Mouse (Mus musculus): ENCODE data around the gene Cnn2.

Cnn2 gene

GRCm38 (mm10) chr10:79989870-79990269, 1.5 kb downstream of the Cnn2 start:
- DNase-seq (ENCODE audit: low read depth, low spot score), result no peak

GRCm38 (mm10) chr10:79991099-79991498, 2.7 kb downstream of the Cnn2 start:
- DNase-seq (ENCODE audit: low read depth, low spot score), result peak; percentile 27

DNA sequence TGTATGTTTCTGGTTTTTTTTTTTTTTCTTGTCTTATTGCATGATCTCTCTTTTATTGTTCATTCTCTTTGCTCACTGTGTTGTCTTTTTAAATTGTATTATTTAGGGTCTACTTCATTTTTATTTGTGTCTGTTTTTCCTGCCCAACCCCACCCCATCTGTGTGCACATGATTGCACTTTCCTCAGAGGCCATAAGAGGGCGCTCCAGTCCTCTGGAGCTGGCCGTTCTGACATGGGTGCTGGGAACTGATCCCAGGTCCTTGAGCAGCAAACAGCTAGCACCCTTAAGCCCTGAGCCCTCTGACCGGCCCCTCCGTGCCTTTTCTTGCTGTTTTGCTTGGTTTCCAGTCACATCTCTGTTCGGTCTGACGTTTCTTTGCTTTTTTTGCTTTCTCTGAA, 3.2 kb downstream of the Cnn2 start:
- no peak for DNase-seq (ENCODE audit: low read depth, low spot score)

DNA sequence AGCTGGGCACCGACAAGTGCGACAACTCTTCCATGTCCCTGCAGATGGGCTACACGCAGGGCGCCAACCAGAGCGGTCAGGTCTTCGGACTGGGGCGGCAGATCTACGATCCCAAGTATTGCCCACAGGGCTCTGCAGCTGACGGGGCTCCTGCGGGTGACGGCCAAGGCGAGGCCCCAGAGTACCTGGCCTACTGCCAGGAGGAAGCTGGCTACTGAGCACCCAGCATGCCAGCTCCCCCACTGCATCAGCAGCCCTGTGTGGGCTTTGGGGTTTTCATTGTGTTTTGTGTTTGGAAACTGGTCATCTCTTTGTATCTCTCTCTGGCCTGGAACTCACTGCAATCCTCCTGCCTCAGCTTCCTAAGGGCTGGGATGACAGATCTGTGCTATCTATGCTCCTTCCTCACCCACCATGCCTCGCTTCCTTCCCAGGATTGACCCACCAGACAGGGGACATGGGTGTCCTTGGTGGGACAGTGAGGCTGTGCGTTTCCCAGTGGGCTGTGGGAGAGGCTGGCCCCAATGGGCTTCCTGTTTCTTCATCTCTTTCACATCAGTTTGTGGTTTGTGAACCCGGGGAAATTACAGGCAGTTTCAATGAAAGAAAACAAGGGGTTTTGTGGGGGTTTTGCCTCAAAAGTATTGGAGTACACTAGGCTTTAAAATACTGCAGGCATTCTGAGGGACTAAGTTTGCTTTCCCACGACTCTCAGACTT, 6.2 kb downstream of the Cnn2 start:
- DNase-seq (ENCODE audit: low read depth, low spot score), result no peak

GRCm38 (mm10) chr10:79995636-79996035, 7.3 kb downstream of the Cnn2 start:
- DNase-seq (ENCODE audit: low read depth, low spot score), result no peak

DNA sequence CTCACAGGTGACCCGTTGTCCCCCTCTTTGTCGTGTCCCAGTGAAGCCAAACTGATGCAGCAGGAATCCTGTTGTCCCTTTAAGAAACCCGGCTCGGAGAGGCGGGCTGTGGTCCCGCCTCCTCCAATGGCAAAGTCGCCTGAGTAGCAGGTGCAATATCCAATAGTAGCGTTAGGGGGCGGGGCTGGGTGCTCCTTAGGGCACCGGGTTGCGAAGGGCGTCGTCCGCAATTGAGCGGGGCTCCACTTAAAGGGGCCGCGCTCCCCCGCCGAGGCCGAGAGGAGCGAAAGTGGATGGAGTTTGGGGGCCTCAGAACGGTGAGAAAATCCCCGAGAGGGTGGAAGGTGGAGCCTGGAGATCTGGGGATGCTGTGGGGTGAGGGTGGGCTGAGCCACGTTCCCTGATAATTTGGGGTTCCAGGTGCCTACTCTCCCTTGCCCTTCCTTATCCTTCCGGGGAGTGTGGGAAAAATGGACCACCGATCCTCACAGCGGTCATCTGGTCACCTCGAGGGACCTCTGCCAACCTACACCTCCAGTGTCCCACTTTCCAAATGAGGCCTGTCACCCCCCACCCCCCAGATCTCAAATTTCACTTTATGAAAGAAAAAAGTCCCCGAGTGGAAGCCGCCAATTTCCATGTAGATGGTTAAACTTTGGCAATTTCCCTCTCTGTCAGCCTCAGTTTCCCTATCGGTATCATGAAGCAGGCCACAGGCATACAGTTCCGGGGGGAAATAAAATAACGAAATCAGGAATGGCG, 8.1 kb downstream of the Cnn2 start, which contains the start of gene Abca7:
Gene Abca7 (plus strand): TSS at position 223 of the 762 bp plus-strand sequence.
- peak; percentile 96 for DNase-seq (ENCODE audit: low read depth, low spot score)

DNA sequence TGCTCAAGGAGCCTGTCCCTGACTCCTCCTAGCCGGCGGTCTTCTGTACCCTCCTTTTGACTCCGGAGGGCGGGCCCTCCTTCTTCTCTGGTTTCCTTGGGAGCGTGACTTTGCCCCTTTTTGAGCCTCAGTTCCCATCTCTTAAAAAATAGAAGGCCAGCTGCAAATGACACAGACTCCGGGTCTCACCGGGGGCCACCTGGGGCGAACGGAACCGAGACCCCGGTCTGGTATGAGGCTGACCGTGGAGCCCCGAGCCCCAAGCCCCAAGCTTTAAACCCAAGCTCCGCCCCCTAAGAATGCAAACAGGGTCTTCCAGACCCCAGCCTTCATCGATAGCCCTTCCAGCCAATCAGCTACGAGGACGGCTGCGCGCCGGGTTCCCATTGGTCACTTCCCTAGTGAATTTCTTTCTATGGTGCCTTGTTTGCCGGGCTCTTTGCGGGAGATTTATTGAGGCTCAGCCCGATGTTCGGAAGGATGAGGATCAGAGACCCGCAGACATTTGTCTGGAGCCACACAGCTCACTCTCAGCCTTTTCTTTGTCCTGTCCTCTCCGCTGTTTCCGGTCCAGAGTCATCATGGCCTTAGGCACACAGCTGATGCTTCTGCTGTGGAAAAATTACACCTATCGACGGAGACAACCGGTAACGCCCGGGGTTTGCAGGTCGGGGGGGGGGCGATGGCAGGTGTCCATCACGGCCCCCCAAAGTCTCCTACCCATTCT, 8.8 kb downstream of the Cnn2 start:
- peak; percentile 85 for DNase-seq (ENCODE audit: low read depth, low spot score)

DNA sequence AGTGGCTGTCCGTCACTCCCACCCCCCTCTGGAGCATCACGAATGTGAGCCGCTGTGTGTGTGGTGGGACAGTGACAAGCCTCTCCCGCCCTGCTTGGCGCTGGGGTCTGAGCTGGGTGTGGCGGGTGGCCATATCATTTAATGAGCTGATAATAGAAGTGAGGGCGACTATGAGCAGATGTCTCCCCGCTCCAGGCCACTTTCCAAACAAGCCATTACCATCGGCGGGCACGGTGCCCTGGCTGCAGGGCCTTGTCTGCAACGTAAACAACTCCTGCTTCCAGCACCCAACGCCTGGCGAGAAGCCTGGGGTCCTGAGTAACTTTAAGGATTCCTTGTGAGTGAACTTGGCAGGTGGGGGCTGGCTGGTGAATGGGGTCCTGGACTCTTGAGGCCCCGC, 9.4 kb downstream of the Cnn2 start:
- no peak for DNase-seq (ENCODE audit: low read depth, low spot score)

DNA sequence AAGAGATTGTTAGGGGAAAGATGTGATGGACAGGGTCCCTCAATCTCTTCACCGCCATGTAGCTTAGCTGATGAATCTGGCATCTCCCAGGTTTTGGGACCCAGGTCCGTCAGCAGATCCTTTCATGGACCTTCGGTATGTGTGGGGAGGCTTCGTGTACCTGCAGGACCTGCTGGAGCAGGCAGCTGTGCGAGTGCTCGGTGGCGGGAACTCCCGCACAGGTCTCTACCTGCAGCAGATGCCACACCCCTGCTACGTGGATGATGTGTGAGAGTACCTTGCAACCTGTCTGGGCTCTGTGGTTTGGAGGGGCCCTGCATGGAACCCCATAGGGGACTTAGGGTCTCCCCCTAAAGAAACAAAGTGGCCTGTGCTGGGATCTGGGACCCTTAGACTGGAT, 13.6 kb downstream of the Cnn2 start:
- no peak for DNase-seq (ENCODE audit: low read depth, low spot score)

DNA sequence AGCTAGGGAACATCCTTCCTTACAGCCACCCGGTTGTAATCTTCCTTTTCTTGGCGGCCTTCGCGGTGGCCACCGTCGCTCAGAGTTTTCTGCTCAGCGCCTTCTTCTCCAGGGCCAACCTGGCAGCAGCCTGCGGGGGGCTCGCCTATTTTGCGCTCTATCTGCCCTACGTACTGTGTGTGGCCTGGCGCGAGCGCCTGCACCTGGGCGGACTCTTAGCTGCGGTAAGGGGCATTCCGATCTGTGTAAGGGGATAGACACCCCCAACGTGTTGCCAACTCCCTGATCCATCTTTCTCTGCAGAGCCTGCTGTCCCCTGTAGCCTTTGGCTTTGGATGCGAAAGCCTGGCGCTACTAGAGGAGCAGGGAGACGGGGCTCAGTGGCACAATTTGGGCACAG, 14.4 kb downstream of the Cnn2 start:
- DNase-seq (ENCODE audit: low read depth, low spot score), result no peak

DNA sequence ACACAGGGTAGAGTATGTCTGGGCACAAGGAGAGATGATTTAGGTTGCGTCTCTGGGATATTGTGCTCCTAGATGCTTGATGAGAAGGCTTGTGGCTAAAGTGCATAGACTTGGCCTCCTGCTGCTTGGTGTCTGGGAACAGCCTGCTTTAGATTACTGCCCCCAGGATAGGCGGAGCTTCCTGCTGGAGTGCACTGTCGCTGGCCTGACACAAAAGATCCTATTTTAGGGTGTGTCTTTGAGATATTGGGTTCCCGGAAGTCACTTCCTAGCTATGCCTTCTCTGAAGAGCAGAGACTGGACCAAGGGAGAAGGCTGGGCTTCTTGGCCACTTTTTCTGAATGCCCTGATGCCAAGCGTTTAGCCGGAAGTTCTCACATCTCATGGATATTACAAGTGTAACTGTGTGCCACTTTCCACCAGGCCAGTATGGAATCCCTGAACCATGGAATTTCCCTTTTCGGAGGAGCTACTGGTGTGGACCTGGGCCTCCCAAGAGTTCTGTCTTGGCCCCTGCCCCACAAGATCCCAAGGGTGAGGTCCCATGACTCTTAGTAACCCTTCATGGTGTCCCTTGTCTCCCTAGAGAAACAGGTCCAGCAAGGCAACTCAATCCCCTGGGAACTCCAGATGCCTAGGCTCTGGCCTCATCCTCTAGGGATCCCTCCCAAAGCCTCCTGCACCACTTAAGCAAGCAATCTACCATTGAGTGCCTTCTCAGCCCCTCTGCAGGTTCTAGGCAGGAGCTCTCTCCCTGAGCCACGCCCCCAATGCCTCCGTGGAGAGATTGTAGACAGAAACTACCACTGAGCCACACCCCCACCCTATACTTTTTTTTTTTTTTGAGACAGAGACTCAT, 15.2 kb downstream of the Cnn2 start:
- DNase-seq (ENCODE audit: low read depth, low spot score), result no peak

GRCm38 (mm10) chr10:80004233-80004705, 15.9 kb downstream of the Cnn2 start:
- DNase-seq (ENCODE audit: low read depth, low spot score), result no peak

GRCm38 (mm10) chr10:80011740-80012139, 23.4 kb downstream of the Cnn2 start:
- DNase-seq (ENCODE audit: low read depth, low spot score), result no peak

DNA sequence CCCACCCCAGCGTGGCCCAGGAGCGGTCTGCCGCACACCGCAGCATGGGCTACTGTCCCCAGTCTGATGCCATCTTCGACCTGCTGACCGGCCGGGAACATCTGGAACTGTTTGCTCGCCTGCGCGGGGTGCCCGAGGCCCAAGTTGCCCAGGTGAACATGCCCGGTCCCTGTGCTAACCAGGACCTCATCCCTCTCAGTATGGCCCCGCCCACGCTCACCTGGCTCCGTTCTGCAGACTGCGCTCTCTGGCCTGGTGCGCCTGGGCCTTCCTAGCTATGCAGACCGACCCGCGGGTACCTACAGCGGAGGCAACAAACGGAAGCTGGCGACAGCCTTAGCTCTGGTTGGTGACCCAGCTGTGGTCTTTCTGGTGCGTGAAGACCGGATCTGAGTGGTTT, 25.2 kb downstream of the Cnn2 start:
- DNase-seq (ENCODE audit: low read depth, low spot score), result no peak

DNA sequence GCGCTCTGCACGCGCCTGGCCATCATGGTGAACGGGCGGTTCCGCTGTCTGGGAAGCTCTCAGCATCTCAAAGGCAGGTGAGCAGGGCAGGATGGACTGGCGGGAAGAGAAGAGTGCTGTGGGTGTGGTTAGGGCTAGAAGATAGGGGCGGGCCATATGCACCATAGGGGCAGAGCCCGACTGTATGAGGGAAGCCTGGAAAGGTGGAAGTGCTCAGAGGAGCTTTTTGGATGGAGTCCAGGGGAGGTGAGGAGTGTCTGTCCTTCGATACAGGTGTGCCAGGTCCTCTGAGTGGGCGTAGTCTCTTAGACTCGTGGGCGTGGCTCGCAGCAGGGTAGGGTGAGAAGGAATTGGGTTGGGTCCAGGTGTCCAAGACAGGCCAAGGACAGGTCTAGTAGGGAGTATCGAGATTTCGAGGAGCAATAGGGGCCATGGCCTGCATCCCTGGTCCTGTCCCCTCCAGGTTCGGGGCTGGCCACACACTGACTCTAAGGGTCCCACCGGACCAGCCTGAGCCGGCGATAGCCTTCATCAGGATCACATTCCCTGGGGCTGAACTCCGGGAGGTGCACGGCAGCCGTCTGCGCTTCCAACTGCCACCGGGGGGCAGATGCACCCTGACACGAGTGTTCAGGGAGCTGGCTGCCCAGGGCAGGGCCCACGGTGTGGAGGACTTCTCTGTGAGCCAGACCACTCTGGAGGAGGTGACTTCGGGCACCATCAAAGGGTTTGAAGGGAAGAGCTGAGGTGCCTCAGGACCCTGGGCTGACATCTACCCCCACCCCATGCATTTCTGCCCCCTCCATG, 26.3 kb downstream of the Cnn2 start:
- DNase-seq (ENCODE audit: low read depth, low spot score), result no peak

DNA sequence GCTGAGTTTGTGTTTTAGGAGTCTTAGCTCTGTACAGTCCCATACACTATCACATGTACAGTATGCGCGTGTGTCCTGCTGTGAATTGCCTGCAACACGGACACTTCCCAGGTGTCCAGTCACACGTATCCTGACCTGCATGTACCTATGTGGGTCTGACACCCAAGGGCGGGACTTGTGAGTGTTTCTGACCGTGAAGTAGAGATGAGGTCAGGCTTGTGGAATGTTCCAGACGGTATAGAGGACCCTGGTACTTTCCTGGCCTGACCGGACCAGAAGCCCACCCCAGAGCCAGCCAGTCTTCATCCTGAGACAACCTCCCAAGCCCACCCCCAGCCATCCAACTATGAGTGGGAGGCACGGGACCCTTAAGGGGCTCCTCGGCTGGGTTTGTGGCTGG, 27.2 kb downstream of the Cnn2 start:
- DNase-seq (ENCODE audit: low read depth, low spot score), result no peak

GRCm38 (mm10) chr10:80016511-80016910, 28.1 kb downstream of the Cnn2 start, which contains the start of gene Arhgap45:
Arhgap45 (plus strand) TSS chr10:80016653.
- peak; percentile 92 for DNase-seq (ENCODE audit: low read depth, low spot score)

DNA sequence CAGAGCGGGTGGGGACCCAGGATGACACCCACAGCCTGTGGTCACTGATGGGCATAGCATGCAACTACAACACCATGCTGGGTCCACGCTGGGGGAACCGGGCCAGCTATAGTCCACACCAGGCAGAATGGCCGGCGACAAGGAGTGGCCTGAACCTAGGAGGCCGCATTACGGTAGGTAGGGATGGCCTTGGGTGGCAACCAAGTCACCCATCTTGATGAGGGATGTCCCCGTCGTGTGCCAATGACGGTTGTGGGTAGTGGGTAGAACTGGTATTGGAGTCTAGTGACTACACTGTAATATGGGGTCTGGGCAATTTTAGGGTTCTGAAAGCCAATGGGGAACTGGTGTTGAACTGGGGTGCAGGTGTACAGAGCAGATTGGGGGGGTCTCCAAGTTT, 28.5 kb downstream of the Cnn2 start:
- no peak for DNase-seq (ENCODE audit: low read depth, low spot score)

- peak; percentile 93 for DNase-seq (ENCODE audit: low read depth, low spot score)
These were observed 29.0 kb downstream of the Cnn2 start for GRCm38 (mm10) chr10:80017361-80017760.

DNA sequence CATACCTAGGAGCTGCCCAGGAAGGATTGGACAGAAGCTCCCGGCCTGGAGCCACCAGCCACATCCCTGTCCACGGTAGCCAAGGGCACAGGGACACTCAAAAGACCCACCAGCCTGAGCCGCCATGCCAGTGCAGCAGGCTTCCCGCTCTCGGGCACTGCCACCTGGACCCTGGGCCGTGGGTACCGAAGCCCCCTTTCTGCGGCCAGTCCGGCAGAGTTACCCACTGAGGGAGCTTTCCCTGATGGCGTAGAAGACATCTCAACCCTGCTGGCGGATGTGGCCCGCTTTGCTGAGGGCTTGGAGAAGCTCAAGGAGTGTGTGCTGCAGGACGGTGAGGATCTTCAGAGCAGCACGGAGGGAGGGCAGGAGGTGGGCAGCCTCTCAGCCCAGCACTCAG, 29.4 kb downstream of the Cnn2 start:
- DNase-seq (ENCODE audit: low read depth, low spot score), result no peak

Measured in A20 (cell line).